Mouse (Mus musculus) ES-Bruce4 (cell line): ENCODE data around the gene Ap3m1. TPM values are rescaled to one million over a fixed set of nuclear protein-coding genes. Genes with fewer than 3 reads are reported as not detected.

Experiments used
- H3K27ac ChIP-seq: 2 replicates; pipeline ENCODE4 v1.5.1; 2012; ENCODE audit warnings: low read length, inconsistent platforms; ENCODE audit not compliant: insufficient read depth
- H3K27me3 ChIP-seq: 2 replicates; pipeline ENCODE4 v1.6.1; 2012; ENCODE audit warnings: mild to moderate bottlenecking, low read length, inconsistent platforms; ENCODE audit not compliant: control insufficient read depth, poor library complexity, insufficient read depth, severe bottlenecking
- H3K36me3 ChIP-seq: 2 replicates; pipeline ENCODE4 v1.6.1; 2012; ENCODE audit warnings: inconsistent platforms, mild to moderate bottlenecking, low read length, moderate library complexity; ENCODE audit not compliant: control insufficient read depth, poor library complexity, insufficient read depth, severe bottlenecking
- H3K4me1 ChIP-seq: one replicate; pipeline ENCODE4 v1.8.1; 2011; ENCODE audit warnings: low read length; ENCODE audit not compliant: control insufficient read depth, insufficient read depth
- H3K4me3 ChIP-seq: 2 replicates; pipeline ENCODE4 v1.5.1; 2011; ENCODE audit warnings: low read depth, mild to moderate bottlenecking, low read length
- H3K9ac ChIP-seq: 2 replicates; pipeline ENCODE4 v1.6.1; 2012; ENCODE audit warnings: low read depth, mild to moderate bottlenecking, inconsistent platforms; ENCODE audit not compliant: poor library complexity, severe bottlenecking
- H3K9me3 ChIP-seq: replicated peaks from 2 replicates; pipeline ENCODE4 v1.6.1; 2012; ENCODE audit warnings: mild to moderate bottlenecking, low read length, inconsistent platforms; ENCODE audit not compliant: control insufficient read depth, poor library complexity, insufficient read depth, severe bottlenecking
- CTCF ChIP-seq: IDR thresholded peaks from one replicate; pipeline ENCODE4 v1.8.1; 2011; ENCODE audit warnings: low read depth, low read length
- EP300 ChIP-seq: IDR thresholded peaks from 2 replicates; pipeline ENCODE4 v1.6.1; 2011; ENCODE audit warnings: low read depth, low read length; ENCODE audit not compliant: insufficient read depth
- POLR2A ChIP-seq: IDR thresholded peaks from one replicate; pipeline ENCODE4 v1.8.1; 2011; ENCODE audit warnings: low read length; ENCODE audit not compliant: insufficient read depth
- polyA plus RNA-seq: library from polyadenylated mRNA; stranded (reverse); fragments of >200 nt; gene quantifications from 2 replicates; pipeline ENCODE4 v1.2.4, GENCODE M21; 2011; ENCODE audit warnings: low read depth; ENCODE audit not compliant: missing spikeins, insufficient read depth, insufficient read length

The Ap3m1 gene
- polyA plus RNA-seq, 1 experiment: 103 TPM

GRCm38 (mm10) chr14:20994475-20994874, 57.8 kb downstream of the Ap3m1 start:
- no peaks in the 10 kb centered on the region for H3K9me3 ChIP-seq

DNA sequence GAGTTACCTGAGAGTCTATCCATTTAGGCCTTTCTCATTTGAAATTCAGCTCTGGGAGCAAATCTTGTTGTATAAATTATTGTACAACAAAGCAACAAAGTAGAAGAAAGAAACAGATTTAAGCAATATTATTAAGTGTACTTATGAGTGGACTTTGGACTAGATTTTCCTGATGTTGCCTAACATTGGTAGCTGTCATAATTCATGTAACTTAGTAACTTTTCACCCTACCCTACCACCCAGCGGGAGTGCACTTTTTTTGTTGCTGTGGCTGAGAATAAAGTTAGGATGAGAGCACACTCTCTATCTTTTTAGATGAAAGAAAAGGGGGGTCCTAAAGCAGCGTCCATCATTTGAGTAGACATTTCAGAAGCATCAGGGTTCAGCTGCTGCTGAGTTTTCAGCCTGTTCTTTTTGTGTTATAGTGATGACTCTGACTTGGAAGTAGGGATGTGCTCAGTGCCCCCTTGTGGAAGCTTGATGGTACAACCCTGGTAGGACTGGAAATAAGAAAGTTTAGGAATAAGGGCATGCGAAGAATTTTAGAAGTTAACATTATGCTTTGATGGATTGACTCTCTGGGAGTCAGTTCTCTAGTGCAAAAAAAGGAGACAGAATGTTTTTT, 59.1 kb downstream of the Ap3m1 start:
- Histone ChIP-seq H3K27me3 (no peaks in the 10 kb centered on the region), H3K9me3 (no peaks in the 10 kb centered on the region), H3K9ac (no peak overlapping the region), H3K36me3 (peaks cover 2% of the 10 kb centered on the region; the same call in 1 of the 2 replicates), H3K27ac (no peak overlapping the region), H3K4me3 (no peak overlapping the region), H3K4me1 (no peaks in the 10 kb centered on the region)
- TF ChIP-seq CTCF (no peak), EP300 (no peak), POLR2A (no peak)

More at GRCm38 (mm10) chr14:20994475-20994874, 57.8 kb downstream of the Ap3m1 start:
- no peak overlapping the region for H3K27ac ChIP-seq
- H3K36me3 ChIP-seq: 0 out of 2 replicates have a peak, but pooled peaks cover 2% of the 10 kb centered on the region
- H3K27me3 ChIP-seq: no peaks in the 10 kb centered on the region
- TF ChIP-seq CTCF: no peak
- TF ChIP-seq POLR2A: no peak
- no peak for TF ChIP-seq EP300
- no peak overlapping the region for H3K9ac ChIP-seq
- H3K4me1 ChIP-seq: no peaks in the 10 kb centered on the region
- H3K4me3 ChIP-seq: no peak overlapping the region

DNA sequence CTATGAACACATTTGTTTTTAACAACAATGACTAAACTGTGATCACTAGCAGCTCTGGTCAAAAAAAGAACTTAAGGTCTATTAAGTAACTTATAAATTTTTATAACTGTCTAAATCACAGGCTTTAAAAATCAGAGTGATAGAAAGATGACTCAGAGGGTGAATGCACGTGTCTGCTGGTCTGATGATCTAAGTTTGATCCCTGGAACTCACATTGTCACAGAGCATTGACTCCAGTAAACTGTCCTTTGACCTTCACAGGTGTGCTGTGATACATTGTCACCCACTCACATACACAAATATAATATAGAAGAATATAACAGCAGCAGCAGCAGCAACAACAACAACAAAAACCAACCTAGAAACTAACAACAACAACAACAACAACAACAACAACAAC, 60.8 kb downstream of the Ap3m1 start:
- Histone ChIP-seq H3K4me1 (no peaks in the 10 kb centered on the region), H3K36me3 (peaks cover 2% of the 10 kb centered on the region; the same call in 1 of the 2 replicates), H3K9ac (no peak overlapping the region), H3K27me3 (no peaks in the 10 kb centered on the region), H3K4me3 (no peak overlapping the region), H3K9me3 (no peaks in the 10 kb centered on the region), H3K27ac (no peak overlapping the region)
- TF ChIP-seq POLR2A (no peak), EP300 (no peak), CTCF (no peak)

- H3K4me1 ChIP-seq: no peaks in the 10 kb centered on the region
- H3K4me3 ChIP-seq: no peak overlapping the region
- H3K27ac ChIP-seq: no peak overlapping the region
- no peak overlapping the region for H3K9ac ChIP-seq
- H3K27me3 ChIP-seq: no peaks in the 10 kb centered on the region
- no peaks in the 10 kb centered on the region for H3K9me3 ChIP-seq
- TF ChIP-seq CTCF: no peak
- no peak for TF ChIP-seq POLR2A
- TF ChIP-seq EP300: no peak
- H3K36me3 ChIP-seq: no peaks in the 10 kb centered on the region; the same call in 1 of the 2 replicates
Observed at GRCm38 (mm10) chr14:20985482-20985881, 66.8 kb downstream of the Ap3m1 start.

- TF ChIP-seq POLR2A (no peak), EP300 (no peak), CTCF (no peak)
- Histone ChIP-seq H3K9ac (no peak overlapping the region), H3K36me3 (no peaks in the 10 kb centered on the region; the same call in 1 of the 2 replicates), H3K27ac (no peak overlapping the region), H3K4me3 (no peak overlapping the region), H3K4me1 (no peaks in the 10 kb centered on the region), H3K9me3 (no peaks in the 10 kb centered on the region), H3K27me3 (no peaks in the 10 kb centered on the region)
Observed at GRCm38 (mm10) chr14:20983832-20984231, 68.5 kb downstream of the Ap3m1 start.

Other genes starting within 250 kb of the Ap3m1 start
- gene Plau, start 215.8 kb downstream of the Ap3m1 start, polyA plus RNA-seq: 4.9 and 5.5 TPM in 2 replicates
- gene Vcl, start 123.1 kb downstream of the Ap3m1 start, polyA plus RNA-seq: 123 and 124 TPM in 2 replicates
- 110 and 117 TPM in 2 replicates for gene Adk, start 66 bp upstream of the Ap3m1 start, polyA plus RNA-seq